Comparison of ENCODE assay signal across 11 mouse cellular contexts in genomic region chr6:13288500-13288899, GRCm38 (mm10).
DNase-seq lines count a peak whose midpoint lies in the region; ATAC-seq and TF ChIP-seq lines count a peak whose summit lies in the region.
"Had no signal": no experiment of that assay in that cellular context is flagged by ENCODE, and none has a peak within 500 bp of the region (broad histone marks: within the 10 kb centered on the region; RNA-seq: fewer than 3 reads in every experiment).

No protein-coding gene starts in this region.

- no peaks in the 10 kb centered on the region for H3K9me3 ChIP-seq in heart, embryonic 11.5 days (replicated peaks; ENCODE audit: control insufficient read depth, low read length)
- H3K9me3 ChIP-seq in kidney, postnatal 0 days (replicated peaks; ENCODE audit: low read length): no peaks in the 10 kb centered on the region
- no peaks in the 10 kb centered on the region for H3K9me3 ChIP-seq in neural tube, embryonic 15.5 days (replicated peaks)
- H3K9me3 ChIP-seq: limb, embryonic 15.5 days had no signal

- no peaks in the 10 kb centered on the region for H3K36me3 ChIP-seq in liver, adult 2 months (ENCODE audit: control insufficient read depth, insufficient read depth, low read length)
- no peaks in the 10 kb centered on the region for H3K36me3 ChIP-seq in heart, embryonic 11.5 days (ENCODE audit: control insufficient read depth, insufficient read depth, low read length)
- H3K36me3 ChIP-seq in kidney, postnatal 0 days (ENCODE audit: insufficient read depth, low read length): no peaks in the 10 kb centered on the region
- no peaks in the 10 kb centered on the region for H3K36me3 ChIP-seq in neural tube, embryonic 15.5 days
- H3K36me3 ChIP-seq: limb, embryonic 15.5 days had no signal

- H3K4me1 ChIP-seq in liver, adult 2 months (ENCODE audit: control insufficient read depth, insufficient read depth, low read length): peaks cover 6% of the 10 kb centered on the region; the same call in 1 of the 2 replicates
- no peaks in the 10 kb centered on the region for H3K4me1 ChIP-seq in heart, embryonic 11.5 days (ENCODE audit: control insufficient read depth, insufficient read depth, low read length)
- no peaks in the 10 kb centered on the region for H3K4me1 ChIP-seq in kidney, postnatal 0 days (replicated peaks; ENCODE audit: insufficient read depth, low read length)
- H3K4me1 ChIP-seq in neural tube, embryonic 15.5 days: no peaks in the 10 kb centered on the region

- WGBS in liver, adult 2 months: 10% methylated on average over 1 of the region's 1 CpGs
- WGBS in heart, embryonic 11.5 days (ENCODE audit: insufficient replicate concordance): 29% methylated on average over 1 of the region's 1 CpGs
- WGBS in kidney, postnatal 0 days: 43% methylated on average over 1 of the region's 1 CpGs
- WGBS in neural tube, embryonic 15.5 days: 71% methylated on average over 1 of the region's 1 CpGs

- H3K9ac ChIP-seq in liver, adult 2 months (ENCODE audit: low read depth, low read length): no peak overlapping the region
- H3K9ac ChIP-seq in heart, embryonic 11.5 days (ENCODE audit: low read depth, low read length): no peak overlapping the region
- H3K9ac ChIP-seq in kidney, postnatal 0 days (ENCODE audit: low read depth, low read length): no peak overlapping the region
- H3K9ac ChIP-seq in neural tube, embryonic 15.5 days (replicated peaks): no peak overlapping the region
- H3K9ac ChIP-seq: hindbrain, embryonic 14.5 days; limb, embryonic 15.5 days had no signal

- no peaks in the 10 kb centered on the region for H3K79me2 ChIP-seq in liver, adult 2 months (ENCODE audit: control insufficient read depth, insufficient read depth, low read length)

- ATAC-seq in heart, embryonic 11.5 days (replicated peaks; ENCODE audit: insufficient number of reproducible peaks, low FRiP score, low TSS enrichment): peak; percentile 69
- ATAC-seq in kidney, postnatal 0 days (replicated peaks; ENCODE audit: low FRiP score, low read depth): peak; percentile 46
- ATAC-seq in neural tube, embryonic 15.5 days (ENCODE audit: low FRiP score): peak; percentile 56

- H3K4me2 ChIP-seq in heart, embryonic 11.5 days: no peak overlapping the region
- H3K4me2 ChIP-seq in kidney, postnatal 0 days (ENCODE audit: low read length): no peak overlapping the region
- no peak overlapping the region for H3K4me2 ChIP-seq in neural tube, embryonic 15.5 days
- H3K4me2 ChIP-seq: hindbrain, embryonic 14.5 days; limb, embryonic 15.5 days had no signal

- peak; percentile 98 for DNase-seq in liver, adult 2 months (ENCODE audit: extremely low read depth, low read depth, low spot score)
- DNase-seq in liver: no peak
- DNase-seq in kidney, postnatal 0 days (ENCODE audit: low spot score): no peak
- no peak for DNase-seq in layer of hippocampus, adult 8-10 months (ENCODE audit: low spot score in 2 of 2)
- no peak for DNase-seq in left cerebral cortex, postnatal 4 days
- DNase-seq in gastrocnemius, postnatal 36 days: no peak
- DNase-seq: spleen, adult 18-20 months had no signal

- peak overlapping the region; percentile 86 for H3K27ac ChIP-seq in liver, adult 2 months (replicated peaks; ENCODE audit: insufficient read depth, low read depth, low read length)
- H3K27ac ChIP-seq in heart, embryonic 11.5 days (ENCODE audit: low read depth, low read length): no peak overlapping the region
- H3K27ac ChIP-seq in kidney, postnatal 0 days: no peak overlapping the region
- H3K27ac ChIP-seq in neural tube, embryonic 15.5 days (replicated peaks): no peak overlapping the region
- H3K27ac ChIP-seq: hindbrain, embryonic 14.5 days; limb, embryonic 15.5 days had no signal

- no peak overlapping the region for H3K4me3 ChIP-seq in liver, adult 2 months (ENCODE audit: insufficient read depth, low read depth, low read length)
- no peak overlapping the region for H3K4me3 ChIP-seq in heart, embryonic 11.5 days (ENCODE audit: low read depth, low read length)
- H3K4me3 ChIP-seq in kidney, postnatal 0 days (replicated peaks; ENCODE audit: low read depth, low read length): no peak overlapping the region
- H3K4me3 ChIP-seq in neural tube, embryonic 15.5 days (replicated peaks): no peak overlapping the region
- H3K4me3 ChIP-seq: limb, embryonic 15.5 days had no signal

- intact Hi-C loops in left cerebral cortex, postnatal 4 days (cut with DNase I): loop anchor here (5.0 to 10.0 kb wide), 3 partner anchors 159 to 1214 kb away; no protein-coding TSS in a partner anchor
- intact Hi-C loops in gastrocnemius, postnatal 36 days (cut with DNase I): no loop called here

- no peak for TF ChIP-seq CTCF in liver, adult 2 months (IDR thresholded peaks at IDR 0.05; ENCODE audit: low read depth, low read length)
- TF ChIP-seq CTCF in kidney, postnatal 0 days (IDR thresholded peaks at IDR 0.05; ENCODE audit: low read depth): no peak

- no peaks in the 10 kb centered on the region for H3K27me3 ChIP-seq in liver, adult 2 months (ENCODE audit: control insufficient read depth, insufficient read depth, low read length)
- no peaks in the 10 kb centered on the region for H3K27me3 ChIP-seq in heart, embryonic 11.5 days (ENCODE audit: control insufficient read depth, insufficient read depth, low read length)
- H3K27me3 ChIP-seq in kidney, postnatal 0 days (ENCODE audit: insufficient read depth, low read length): no peaks in the 10 kb centered on the region
- no peaks in the 10 kb centered on the region for H3K27me3 ChIP-seq in neural tube, embryonic 15.5 days (replicated peaks)
- H3K27me3 ChIP-seq: limb, embryonic 15.5 days had no signal

- no peak for TF ChIP-seq POLR2A in liver, adult 2 months (IDR thresholded peaks at IDR 0.05; ENCODE audit: extremely low read depth, insufficient read depth, low read length)
